Mouse (Mus musculus) retina, postnatal 1 day (tissue): ENCODE data around the gene Myo3b.
"Not testable (repeated sequence)": the region's sequence is repeated elsewhere in the genome, so short reads cannot be mapped to it uniquely, and the experiment has no call there.

Experiments
- DNase-seq: peaks from one replicate; pipeline ENCODE4 v3.0.0-alpha.2; 2012

Gene Myo3b

GRCm38 (mm10) chr2:70201796-70202555 is 163.1 kb downstream of the Myo3b start:
- peak; percentile 82 for DNase-seq

GRCm38 (mm10) chr2:70202578-70203167 is 163.7 kb downstream of the Myo3b start:
- peak; percentile 83 for DNase-seq

- no peak for DNase-seq
Observed at GRCm38 (mm10) chr2:70208411-70208810, 169.5 kb downstream of the Myo3b start.

GRCm38 (mm10) chr2:70209790-70210189 is 170.9 kb downstream of the Myo3b start:
- DNase-seq = no peak

- peak; percentile 32 for DNase-seq
Observed at GRCm38 (mm10) chr2:70210427-70211332, 171.8 kb downstream of the Myo3b start.

- no peak for DNase-seq
Observed at GRCm38 (mm10) chr2:70214401-70214800, 175.5 kb downstream of the Myo3b start.

GRCm38 (mm10) chr2:70217800-70218199 is 178.9 kb downstream of the Myo3b start:
- no peak for DNase-seq

GRCm38 (mm10) chr2:70218469-70218868 is 179.5 kb downstream of the Myo3b start:
- DNase-seq = no peak

GRCm38 (mm10) chr2:70226679-70227078 is 187.8 kb downstream of the Myo3b start:
- DNase-seq = peak; percentile 50

GRCm38 (mm10) chr2:70234450-70234849 is 195.5 kb downstream of the Myo3b start:
- not testable (repeated sequence) for DNase-seq

GRCm38 (mm10) chr2:70245981-70246380 is 207.1 kb downstream of the Myo3b start:
- DNase-seq = no peak

GRCm38 (mm10) chr2:70248616-70249015 is 209.7 kb downstream of the Myo3b start:
- DNase-seq = no peak

- DNase-seq = no peak
Observed at GRCm38 (mm10) chr2:70249872-70250271, 210.9 kb downstream of the Myo3b start.

GRCm38 (mm10) chr2:70251256-70251655 is 212.3 kb downstream of the Myo3b start:
- DNase-seq = no peak

GRCm38 (mm10) chr2:70259357-70260000 is 220.6 kb downstream of the Myo3b start:
- peak; percentile 38 for DNase-seq

GRCm38 (mm10) chr2:70260646-70261195 is 221.8 kb downstream of the Myo3b start:
- DNase-seq = no peak

- peak; percentile 20 for DNase-seq
Observed at GRCm38 (mm10) chr2:70261703-70262564, 223.0 kb downstream of the Myo3b start.

GRCm38 (mm10) chr2:70262565-70263082 is 223.7 kb downstream of the Myo3b start:
- DNase-seq = peak; percentile 40

- peak; percentile 54 for DNase-seq
Observed at GRCm38 (mm10) chr2:70278425-70279277, 239.7 kb downstream of the Myo3b start.

- DNase-seq = no peak
Observed at GRCm38 (mm10) chr2:70284109-70284508, 245.2 kb downstream of the Myo3b start.
